Mouse (Mus musculus): Measurements from ENCODE around the gene Las1l.
"Not testable (repeated sequence)": the region's sequence is repeated elsewhere in the genome, so short reads cannot be mapped to it uniquely, and the experiment has no call there.

Las1l gene

DNA sequence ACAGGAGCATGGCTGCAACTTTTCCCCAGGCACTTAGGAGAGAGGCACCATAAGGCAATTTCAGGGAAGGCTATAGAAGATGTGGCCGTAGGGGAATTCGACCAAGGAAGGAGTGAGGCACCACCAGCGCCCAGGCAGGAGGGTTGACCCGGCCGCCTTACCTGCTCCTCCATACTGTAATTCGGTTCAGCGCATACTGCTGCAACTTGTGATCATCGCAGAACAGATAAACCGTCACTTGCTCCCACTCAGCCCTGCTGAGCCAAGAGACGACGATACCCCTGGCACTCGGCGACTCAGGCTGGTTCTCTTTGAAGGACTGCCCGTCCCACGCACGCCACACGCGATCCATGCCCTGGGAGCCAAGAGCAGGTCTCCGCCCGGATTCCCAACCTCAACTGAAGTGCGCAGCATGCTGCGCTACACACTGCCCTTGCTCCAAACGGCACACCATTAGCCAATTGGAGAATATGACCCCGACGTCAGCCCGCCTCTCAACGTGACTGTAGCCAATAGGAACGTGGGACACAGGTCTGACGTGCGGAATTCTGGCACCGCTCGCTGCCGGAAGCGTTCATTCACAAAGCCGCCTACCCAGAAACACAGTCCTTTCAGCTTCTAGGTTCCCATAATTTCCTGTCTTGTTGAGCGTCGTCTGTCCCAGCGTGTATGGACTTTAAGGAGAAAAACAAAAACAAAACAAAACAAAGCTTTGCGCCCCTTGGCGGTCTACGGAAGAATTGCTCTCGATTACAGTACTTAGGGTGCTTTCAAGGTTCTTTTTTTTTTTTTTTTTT is at the start of gene Las1l:
Las1l (minus strand) TSS at position 466 of the 797 bp plus-strand sequence.
- peak; percentile 90 for DNase-seq (ENCODE audit: low read depth, low spot score)

DNA sequence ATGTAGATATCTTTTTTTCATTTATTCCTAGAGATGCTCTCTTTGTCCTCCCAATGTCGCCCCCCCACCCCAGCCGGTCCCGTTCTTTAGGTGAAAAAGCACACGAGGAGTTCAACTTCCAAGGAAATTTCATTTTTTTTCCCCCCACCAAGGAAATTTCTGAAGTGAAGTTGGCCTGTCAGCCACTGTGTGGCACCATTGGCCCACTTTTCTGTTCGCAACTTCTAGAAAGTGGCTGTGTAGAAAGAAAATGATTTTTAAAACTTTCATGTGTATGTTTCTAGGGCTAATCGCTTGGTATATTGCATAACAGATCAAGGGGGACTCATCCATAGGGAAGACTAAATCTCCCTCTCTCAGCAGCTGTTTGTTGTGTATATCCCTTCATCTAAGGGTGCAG is 49.6 kb upstream of the Las1l start:
- no peak for DNase-seq (ENCODE audit: low read depth, low spot score)

DNA sequence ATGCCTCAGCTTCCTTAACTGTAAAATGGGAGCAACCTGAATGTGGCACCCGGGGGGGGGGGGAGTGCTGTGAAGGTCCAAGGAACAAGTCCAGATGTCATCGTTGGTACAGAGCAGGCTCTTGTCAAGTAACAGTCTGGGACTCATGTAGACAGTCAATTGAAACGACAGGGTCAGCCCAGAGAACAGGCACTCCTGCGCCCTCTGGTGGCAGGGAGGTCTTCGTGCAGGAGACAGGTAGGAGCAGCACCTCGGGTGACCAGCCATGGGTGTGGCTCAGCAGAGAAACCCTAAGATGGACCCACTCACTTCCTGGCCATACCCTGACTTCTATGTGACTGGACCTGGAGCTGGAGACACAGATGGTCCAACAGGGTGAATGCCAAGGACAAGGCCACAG is 42.8 kb upstream of the Las1l start:
- DNase-seq (ENCODE audit: low read depth, low spot score), result no peak

DNA sequence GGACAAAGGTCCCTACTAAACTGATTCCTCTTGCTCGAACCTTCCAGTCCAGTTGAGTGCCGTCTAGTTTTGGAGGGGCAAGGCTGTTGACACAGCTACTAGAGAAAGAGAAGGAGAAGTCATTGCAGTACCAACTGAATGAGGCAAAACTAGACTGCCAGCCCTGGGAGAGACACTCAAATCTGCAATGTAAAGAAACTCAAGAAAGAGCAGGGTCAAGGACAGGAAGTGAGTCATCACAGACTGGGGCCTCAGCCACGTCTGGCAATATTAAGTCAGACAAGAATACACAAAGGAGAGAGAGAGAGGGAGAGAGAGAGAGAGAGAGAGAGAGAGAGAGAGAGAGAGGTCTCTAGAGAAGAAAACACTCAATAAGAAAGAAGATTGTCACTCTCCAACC is 36.4 kb upstream of the Las1l start:
- no peak for DNase-seq (ENCODE audit: low read depth, low spot score)

DNA sequence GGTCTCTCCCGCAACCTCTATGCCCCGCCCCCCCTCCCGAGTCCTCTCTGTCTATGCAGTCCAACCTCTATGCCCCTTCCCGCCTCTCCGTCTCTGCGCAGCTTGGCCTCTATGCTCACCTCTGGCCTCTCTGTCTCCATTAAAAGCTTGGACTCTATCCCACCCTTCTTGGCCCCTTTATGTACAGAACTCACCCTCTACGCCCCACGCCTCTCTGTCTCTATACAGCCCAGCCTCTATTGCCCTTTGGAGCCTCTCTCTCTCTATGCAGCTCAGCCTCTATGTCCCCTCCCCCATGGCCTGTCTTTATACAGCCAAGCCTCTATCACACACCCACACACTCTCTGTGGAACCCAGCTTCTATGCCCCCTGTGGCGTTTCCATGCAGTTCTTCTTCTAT is 13.2 kb upstream of the Las1l start:
- no peak for DNase-seq (ENCODE audit: low read depth, low spot score)

DNA sequence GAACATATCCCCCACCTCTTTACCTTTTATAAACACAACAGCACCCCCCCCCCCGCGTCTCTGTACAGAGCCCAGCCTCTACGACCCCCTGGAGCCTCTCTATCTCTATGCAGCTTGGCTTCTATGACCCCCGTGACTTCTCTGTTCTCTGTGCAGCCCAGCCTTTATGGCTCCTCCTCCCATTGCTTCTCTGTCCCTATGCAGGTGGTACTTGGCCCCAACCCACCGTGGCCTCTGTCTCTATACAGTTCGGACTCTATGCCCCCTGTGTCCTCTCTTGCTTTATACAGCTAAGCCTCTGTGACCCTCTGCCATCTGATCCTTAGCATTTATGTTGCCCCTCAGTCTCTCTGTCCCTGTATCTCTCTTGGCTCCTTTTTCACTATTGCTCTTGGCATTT is 12.4 kb upstream of the Las1l start:
- no peak for DNase-seq (ENCODE audit: low read depth, low spot score)

DNA sequence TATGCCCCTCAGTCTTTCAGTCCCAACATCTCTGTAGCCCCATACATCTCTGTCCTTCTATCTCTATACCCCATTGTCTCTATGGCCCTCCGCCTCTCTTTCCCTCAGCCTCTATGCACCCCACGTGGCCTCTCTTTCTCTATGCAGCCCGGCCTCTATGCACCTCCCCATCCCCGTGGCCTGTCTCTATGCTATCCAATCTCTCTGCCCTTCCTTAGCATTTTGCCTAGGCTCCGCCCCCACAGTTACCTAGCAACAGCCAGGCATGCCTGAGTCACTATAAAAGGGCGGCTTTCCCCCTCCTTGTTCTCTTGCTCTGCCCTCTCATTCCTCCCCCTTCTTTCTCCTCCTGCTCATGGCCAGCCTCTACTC is 11.8 kb upstream of the Las1l start:
- DNase-seq (ENCODE audit: low read depth, low spot score), result peak; percentile 85

DNA sequence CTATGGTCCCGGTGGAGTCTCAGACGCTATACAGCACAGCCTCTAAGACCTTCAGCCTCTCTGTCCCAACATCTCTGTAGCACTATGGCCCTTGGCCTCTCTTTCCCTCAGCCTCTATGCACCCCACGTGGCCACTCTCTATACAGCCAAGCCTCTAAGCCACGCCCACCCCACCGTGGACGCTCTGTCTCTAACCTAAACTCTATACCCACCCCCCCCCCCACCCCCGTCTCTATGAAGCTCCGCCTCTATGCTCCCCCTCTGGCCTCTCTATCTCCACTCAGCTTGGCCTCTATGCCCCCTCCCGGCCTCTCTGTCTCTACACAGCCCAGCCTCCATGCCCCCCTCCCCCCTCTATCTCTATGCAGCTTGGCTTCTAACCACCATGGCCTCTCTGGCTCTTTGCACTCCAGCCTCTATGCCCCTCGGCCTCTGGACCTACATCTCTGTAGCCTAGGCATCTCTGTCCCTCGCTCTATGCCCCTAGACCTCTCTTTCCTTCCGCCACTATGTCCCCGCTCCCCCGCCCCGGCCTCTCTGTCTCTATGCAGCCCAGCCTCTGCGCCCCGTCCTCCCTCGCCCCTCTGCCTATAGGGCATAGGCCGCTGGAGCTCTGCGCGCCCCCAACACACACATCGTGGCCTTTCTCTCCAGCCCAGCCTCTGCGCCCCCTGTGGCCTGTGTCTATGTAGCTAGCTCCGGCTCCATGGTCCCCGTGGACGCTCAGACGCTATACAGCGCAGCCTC is 11.3 kb upstream of the Las1l start:
- DNase-seq (ENCODE audit: low read depth, low spot score), result peak; percentile 77

DNA sequence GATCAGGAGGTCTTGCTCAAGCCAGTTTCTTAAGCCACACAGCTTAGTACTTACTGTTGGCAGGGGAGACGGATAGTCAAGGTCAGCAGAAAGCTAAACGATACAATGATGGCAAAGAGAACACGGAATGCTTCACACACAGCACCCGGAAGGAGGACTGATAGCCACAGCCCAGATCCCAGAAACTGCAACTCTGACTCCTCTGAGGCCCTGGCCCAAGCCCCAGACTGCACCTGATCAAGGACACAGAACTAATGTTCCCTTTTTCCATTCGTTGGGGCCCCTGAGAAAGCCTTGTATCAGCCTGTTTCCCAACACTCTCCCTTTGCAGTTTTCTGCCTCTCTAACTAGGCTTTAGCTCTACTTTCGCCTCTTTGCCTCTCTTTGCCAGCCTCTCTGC is 8.3 kb upstream of the Las1l start:
- DNase-seq (ENCODE audit: low read depth, low spot score), result no peak

DNA sequence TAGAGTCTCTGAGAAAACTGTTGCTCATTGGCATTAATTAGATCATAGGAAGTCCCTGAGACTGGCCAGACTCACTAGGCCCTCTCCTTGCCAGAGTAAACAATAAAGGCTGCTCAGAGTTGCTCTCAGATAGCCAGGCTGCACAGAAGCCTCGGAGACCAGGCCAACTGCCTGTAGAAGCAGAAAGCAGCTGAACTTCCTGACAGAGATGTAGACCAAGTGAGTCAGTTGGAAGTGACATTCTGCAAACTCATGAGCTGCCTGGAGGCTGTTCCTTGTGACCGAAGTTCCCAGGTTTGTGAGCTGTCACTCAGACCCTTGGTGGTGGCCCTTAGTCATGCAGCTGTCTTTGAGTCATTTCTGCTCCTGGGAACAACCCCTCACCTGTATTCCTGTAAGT is 6.6 kb upstream of the Las1l start:
- DNase-seq (ENCODE audit: low read depth, low spot score), result no peak

DNA sequence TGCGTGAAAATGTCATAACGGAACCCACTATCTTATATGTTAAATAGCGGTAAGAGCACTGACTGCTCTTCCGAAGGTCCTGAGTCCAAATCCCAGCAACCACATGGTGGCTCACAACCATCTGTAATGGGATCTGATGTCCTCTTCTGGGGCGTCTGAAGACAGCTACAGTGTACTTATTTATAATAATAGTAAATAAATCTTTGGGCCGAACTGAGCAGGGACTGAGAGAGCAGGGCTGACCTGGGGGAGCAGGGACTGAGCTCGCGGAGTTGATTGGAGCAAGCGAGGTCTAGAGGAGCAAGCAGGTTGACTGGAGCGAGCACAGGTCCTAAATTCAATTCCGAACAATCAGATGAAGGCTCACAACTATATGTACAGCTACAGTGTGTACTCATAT is 699 bp upstream of the Las1l start:
- not testable (repeated sequence) for DNase-seq (ENCODE audit: low read depth, low spot score)

DNA sequence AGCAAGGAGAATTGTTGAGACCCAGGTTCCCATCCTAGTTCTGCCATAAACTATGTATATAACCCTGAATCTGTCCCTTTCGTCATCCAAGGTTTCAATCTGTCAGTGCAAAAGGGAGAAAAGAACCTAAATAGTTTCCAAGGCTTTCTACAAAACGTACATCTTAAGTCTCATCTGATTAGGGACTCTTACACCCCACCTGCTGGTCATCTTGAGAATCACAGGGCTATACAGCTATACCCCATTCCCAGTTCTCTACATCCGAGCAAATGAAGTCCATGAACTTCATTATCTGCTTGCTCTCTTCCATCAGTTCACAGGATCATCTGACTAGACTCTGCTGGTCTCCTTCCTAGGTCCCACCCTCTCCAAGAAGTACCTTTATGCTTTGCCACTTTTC is 6.0 kb downstream of the Las1l start:
- peak; percentile 24 for DNase-seq (ENCODE audit: low read depth, low spot score)

DNA sequence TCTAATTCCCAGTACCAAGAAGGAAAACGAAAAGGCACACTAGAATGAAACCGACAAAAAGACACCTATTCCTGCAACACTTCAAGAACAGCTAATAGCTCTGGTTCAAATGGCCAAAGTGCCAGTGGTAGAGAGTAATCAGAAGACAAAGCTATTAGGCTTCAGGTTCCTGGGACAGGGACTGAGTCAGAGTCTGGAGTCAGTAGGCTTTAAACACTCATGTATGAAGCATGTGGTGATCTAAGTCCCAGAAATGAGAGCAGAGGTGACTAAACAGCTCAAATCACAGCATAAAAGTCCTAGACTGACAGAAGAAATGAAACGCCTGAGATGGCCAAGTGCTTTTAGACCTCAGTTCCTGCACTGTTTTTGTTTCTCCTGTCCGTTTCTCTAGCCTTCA is 8.6 kb downstream of the Las1l start:
- DNase-seq (ENCODE audit: low read depth, low spot score), result no peak

DNA sequence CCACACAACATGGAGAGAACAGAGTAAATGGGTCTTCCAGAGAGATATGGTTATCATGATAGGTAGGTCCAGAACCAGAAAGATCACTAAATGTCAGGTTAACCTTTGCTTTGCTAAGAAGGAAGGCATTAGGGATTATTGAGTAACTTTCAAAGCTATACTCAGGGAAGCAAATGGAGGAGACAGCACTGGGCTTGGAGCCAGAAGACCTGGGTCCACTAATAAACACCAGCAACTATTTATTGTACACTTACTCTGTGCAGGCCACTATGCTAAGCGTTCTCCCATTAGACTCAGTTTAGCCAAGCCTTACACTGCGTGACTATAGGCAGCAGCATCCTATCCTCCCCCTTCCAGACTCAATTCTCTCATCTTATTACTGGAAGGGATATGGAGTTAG is 11.3 kb downstream of the Las1l start:
- DNase-seq (ENCODE audit: low read depth, low spot score), result no peak

DNA sequence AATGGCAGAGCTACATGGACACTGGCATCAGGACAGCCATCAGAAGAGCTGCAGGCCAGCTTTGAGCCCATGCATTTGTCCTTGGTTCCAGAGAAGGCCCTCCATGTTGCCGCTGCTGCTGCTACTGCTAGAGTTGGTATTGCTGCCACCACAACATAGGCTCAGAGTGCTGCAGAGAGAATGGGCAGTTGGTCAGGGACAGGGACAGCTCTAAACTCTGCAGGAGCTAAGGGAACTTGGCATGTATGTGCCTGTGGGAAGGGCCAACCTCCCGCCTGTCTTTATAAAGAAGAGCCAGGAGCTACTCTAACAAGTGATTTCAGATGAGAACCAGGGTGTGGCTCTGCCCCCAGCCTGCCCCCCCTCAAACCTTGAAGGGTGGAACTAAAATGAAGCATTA is 21.3 kb downstream of the Las1l start:
- no peak for DNase-seq (ENCODE audit: low read depth, low spot score)

DNA sequence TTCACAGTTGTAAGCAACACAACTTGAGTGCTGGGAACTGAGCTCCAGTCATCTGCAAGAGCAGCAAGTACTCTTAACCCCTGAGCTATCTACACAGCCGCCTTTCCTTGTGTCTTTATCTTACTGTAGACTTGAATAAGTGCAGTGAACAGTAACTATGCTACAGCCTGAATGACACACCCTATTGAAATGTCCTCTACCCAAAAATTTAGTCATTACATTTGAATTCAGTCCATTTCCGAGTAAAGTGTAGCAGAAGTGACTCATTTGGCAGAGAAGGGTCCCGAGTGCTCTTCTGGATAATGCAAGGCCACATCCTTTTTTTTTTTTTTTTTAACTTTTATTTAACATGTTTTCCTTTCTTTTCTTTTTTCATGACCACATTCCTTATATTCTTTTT is 54.0 kb downstream of the Las1l start:
- no peak for DNase-seq (ENCODE audit: low read depth, low spot score)

All from forelimb bud, embryonic 11.5 days (tissue).